Mouse (Mus musculus) midbrain, embryonic 16.5 days (tissue): Measurements from ENCODE around the gene Zfp280b. TPM values are rescaled to one million over a fixed set of nuclear protein-coding genes. Genes with fewer than 3 reads are reported as not detected.
"Not testable (repeated sequence)": the region's sequence is repeated elsewhere in the genome, so short reads cannot be mapped to it uniquely, and the experiment has no call there.

ENCODE experiments used
- ATAC-seq: fragments of 200-750 bp; cut with Nextera tagmentation; 2 replicates; pipeline ENCODE4 v1.8.0; 2017; ENCODE audit warnings: moderate TSS enrichment
- H3K27ac ChIP-seq: fragments of 300-500 bp; sonication (generic); 2 replicates; pipeline ENCODE4 v1.5.1; 2014; ENCODE audit warnings: mild to moderate bottlenecking, low read length, mixed read lengths
- H3K27me3 ChIP-seq: fragments of 300-500 bp; sonication (generic); 2 replicates; pipeline ENCODE4 v1.6.1; 2014; ENCODE audit warnings: low read depth, low read length, mixed read lengths; ENCODE audit not compliant: control insufficient read depth, insufficient read depth
- H3K36me3 ChIP-seq: fragments of 300-500 bp; sonication (generic); 2 replicates; pipeline ENCODE4 v1.6.1; 2014; ENCODE audit warnings: mild to moderate bottlenecking, low read length, moderate library complexity, mixed read lengths; ENCODE audit not compliant: control insufficient read depth, insufficient read depth
- H3K4me1 ChIP-seq: fragments of 300-500 bp; sonication (generic); 2 replicates; pipeline ENCODE4 v1.6.1; 2014; ENCODE audit warnings: mild to moderate bottlenecking, low read length, mixed read lengths; ENCODE audit not compliant: control insufficient read depth, insufficient read depth
- H3K4me2 ChIP-seq: fragments of 300-500 bp; sonication (generic); 2 replicates; pipeline ENCODE4 v1.6.1; 2014; ENCODE audit warnings: mild to moderate bottlenecking, low read length, mixed read lengths
- H3K4me3 ChIP-seq: fragments of 300-500 bp; sonication (generic); 2 replicates; pipeline ENCODE4 v1.5.1; 2014; ENCODE audit warnings: low read depth, mild to moderate bottlenecking, low read length, moderate library complexity, mixed read lengths
- H3K9ac ChIP-seq: fragments of 300-500 bp; sonication (generic); 2 replicates; pipeline ENCODE4 v1.6.1; 2014; ENCODE audit warnings: low read depth, low read length, mixed read lengths
- H3K9me3 ChIP-seq: fragments of 300-500 bp; sonication (generic); replicated peaks from 2 replicates; pipeline ENCODE4 v1.6.1; 2014; ENCODE audit warnings: mild to moderate bottlenecking, low read length, mixed read lengths; ENCODE audit not compliant: control insufficient read depth, poor library complexity, severe bottlenecking
- WGBS: fragments of 180-500 bp; shearing (Covaris S2); extraction: QIAGEN DNeasy Blood & Tissue Kit; methylation state at CpG from one replicate; pipeline ENCODE4 v1.1.7; 2014; 5-methylcytosine and 5-hydroxymethylcytosine counted together
- polyA plus RNA-seq: library from polyadenylated mRNA; unstranded; fragments of >200 nt; fragmentation: Nextera tagmentation; extraction: Ambion mirVana; gene quantifications from 2 replicates; pipeline ENCODE4 v1.2.1, GENCODE M21; 2015

Zfp280b gene
- polyA plus RNA-seq, 1 experiment from 2014 or later: 11.9 TPM

DNA sequence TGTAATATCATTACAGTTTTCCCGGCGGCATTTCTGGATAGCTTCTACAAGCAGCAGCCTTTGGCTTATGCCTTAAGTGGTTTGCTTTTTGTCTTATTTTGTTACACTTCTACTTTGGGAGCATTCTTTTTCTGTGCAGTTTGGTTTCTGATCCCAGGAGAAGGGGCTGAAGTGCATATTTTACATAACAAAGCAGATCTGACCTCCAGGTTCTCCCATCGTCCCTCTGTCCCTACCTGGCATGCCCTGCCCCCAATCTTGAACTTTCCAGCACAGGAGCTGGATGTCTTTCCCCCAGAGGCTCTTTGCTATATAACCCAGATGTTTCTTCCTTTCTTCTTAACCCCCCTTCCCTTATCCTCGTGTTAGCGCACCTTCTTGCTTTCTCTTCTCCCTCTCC lies 12.9 kb downstream of the Zfp280b start:
- H3K4me1 ChIP-seq: no peaks in the 10 kb centered on the region
- H3K36me3 ChIP-seq: peaks cover 4% of the 10 kb centered on the region
- ATAC-seq: no peak
- no peak overlapping the region for H3K9ac ChIP-seq
- H3K9me3 ChIP-seq: no peaks in the 10 kb centered on the region
- no peak overlapping the region for H3K4me2 ChIP-seq
- no peak overlapping the region for H3K4me3 ChIP-seq
- H3K27ac ChIP-seq: no peak overlapping the region
- 43% methylated on average over 5 of the region's 5 CpGs for WGBS
- no peaks in the 10 kb centered on the region for H3K27me3 ChIP-seq

DNA sequence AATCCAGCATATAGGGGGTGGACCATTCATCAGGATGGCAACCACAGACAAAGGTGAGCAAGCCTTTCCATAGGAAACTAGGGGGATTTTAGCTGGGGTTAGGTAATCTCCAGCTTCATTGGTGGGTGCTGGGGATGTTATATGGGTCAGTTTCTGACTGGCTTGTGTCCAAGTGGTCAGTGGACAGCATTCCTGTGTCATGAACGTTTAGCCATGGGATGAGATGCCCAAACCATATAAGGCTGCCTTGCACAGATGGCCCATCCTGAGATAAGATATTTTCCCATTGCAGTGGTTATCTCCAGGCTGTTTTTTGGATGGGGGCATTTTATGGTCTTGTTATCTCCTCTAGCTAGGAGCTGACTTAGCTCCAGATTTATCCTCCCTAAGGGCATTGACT lies 14.3 kb downstream of the Zfp280b start:
- Histone ChIP-seq H3K27ac (no peak overlapping the region), H3K4me3 (no peak overlapping the region), H3K9ac (no peak overlapping the region), H3K36me3 (no peaks in the 10 kb centered on the region), H3K9me3 (no peaks in the 10 kb centered on the region), H3K4me2 (no peak overlapping the region), H3K27me3 (no peaks in the 10 kb centered on the region), H3K4me1 (no peaks in the 10 kb centered on the region)
- ATAC-seq: no peak
- 68% methylated on average over 1 of the region's 1 CpGs for WGBS

DNA sequence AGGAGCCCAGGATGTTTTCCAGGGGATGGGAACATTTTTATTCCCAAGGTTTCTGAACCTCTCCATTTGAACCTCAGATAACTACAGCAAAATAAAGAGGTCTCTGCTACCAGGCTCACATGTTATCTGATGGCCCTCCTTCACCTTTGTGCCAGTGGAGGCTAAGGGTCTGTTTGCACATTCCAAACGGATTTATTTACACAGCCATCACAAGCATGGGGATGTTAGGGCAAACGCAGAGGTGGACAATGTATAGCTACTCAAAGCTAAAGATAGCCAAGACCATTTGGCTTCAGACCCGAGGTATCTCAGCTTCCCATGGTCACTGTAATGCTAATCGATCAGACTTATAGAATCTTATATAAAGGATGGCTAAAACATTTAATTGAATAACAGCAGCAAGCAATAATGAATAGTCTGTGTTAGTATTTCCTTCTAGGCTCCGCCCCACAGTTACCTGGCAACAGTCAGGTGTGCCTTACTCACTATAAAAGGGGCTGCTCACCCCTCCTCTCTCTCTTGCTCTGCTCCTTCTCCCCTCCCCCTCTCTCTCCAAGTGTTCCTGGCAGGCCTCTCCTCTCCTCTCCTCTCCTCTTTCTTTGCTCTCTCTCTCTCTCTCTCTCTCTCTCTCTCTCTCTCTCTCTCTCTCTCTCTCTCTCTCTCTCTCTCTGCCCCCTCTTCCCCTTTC lies 14.9 kb downstream of the Zfp280b start:
- H3K4me1 ChIP-seq: no peaks in the 10 kb centered on the region
- H3K27ac ChIP-seq: no peak overlapping the region
- ATAC-seq: no peak
- no peaks in the 10 kb centered on the region for H3K27me3 ChIP-seq
- no peak overlapping the region for H3K4me3 ChIP-seq
- WGBS: 51% methylated on average over 5 of the region's 5 CpGs
- no peaks in the 10 kb centered on the region for H3K9me3 ChIP-seq
- H3K36me3 ChIP-seq: no peaks in the 10 kb centered on the region
- no peak overlapping the region for H3K9ac ChIP-seq
- no peak overlapping the region for H3K4me2 ChIP-seq

DNA sequence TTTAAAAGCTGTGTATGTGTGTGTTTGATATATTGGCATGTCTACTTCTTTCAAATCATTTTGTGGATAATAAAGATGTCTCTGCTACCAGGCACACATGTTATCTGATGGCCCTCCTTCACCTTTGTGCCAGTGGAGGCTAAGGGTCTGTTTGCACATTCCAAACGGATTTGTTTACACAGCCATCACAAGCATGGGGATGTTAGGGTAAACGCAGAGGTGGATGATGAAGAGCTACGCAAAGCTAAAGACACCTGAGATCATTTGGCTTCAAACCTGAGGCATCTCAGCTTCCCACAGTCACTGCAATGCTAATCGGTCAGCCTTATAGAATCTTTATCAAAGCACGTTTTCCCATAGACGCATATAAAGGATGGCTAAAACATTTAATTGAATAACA lies 16.5 kb downstream of the Zfp280b start:
- Histone ChIP-seq H3K4me1 (no peaks in the 10 kb centered on the region), H3K9me3 (no peaks in the 10 kb centered on the region), H3K4me3 (no peak overlapping the region), H3K9ac (no peak overlapping the region), H3K27ac (no peak overlapping the region), H3K4me2 (no peak overlapping the region), H3K36me3 (no peaks in the 10 kb centered on the region), H3K27me3 (no peaks in the 10 kb centered on the region)
- 60% methylated on average over 6 of the region's 6 CpGs for WGBS
- ATAC-seq: no peak

DNA sequence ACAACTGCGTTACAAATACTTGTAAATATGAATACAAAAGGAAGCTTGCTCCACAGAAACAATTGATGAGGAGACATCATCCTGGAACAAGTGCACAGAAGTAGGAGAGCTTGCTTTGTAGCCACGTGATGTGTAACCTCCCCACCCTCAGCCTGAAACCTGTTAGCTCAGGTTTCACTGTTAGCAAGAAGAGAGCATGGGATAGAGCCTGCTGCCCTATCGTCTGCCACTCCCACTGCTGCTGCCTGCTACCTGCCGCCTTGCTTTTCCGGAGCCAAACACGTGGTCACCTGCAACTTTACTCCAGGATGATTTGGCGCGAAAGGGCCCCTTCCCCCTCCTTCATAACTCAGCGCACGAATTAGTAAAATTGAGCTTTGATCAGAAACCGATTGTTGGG lies 19.4 kb downstream of the Zfp280b start:
- H3K36me3 ChIP-seq: no peaks in the 10 kb centered on the region
- H3K4me3 ChIP-seq: no peak overlapping the region
- H3K4me1 ChIP-seq: no peaks in the 10 kb centered on the region
- no peaks in the 10 kb centered on the region for H3K9me3 ChIP-seq
- 87% methylated on average over 11 of the region's 11 CpGs for WGBS
- H3K27me3 ChIP-seq: no peaks in the 10 kb centered on the region
- H3K4me2 ChIP-seq: no peak overlapping the region
- no peak for ATAC-seq
- no peak overlapping the region for H3K9ac ChIP-seq
- H3K27ac ChIP-seq: no peak overlapping the region

DNA sequence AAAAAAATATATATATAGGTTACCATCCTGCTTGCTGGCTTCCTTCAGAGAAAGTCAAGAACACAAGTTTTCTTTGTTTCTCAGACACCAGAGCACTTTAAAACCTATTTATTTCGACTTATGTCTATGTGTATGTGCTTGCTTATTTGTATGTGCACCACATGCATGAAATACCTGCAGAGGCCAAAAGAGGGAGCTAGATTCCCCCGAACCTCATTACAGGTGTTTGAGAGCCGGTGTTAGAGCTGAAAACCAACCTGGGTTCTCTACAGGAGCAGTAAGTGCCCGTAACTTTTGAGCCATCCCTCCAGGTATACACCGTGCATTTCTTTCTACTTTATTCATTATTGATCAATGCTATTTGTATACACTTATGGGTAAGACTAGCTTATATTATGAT lies 30.0 kb downstream of the Zfp280b start:
- Histone ChIP-seq H3K27ac (no peak overlapping the region), H3K4me2 (no peak overlapping the region), H3K9me3 (no peaks in the 10 kb centered on the region), H3K4me3 (no peak overlapping the region), H3K9ac (no peak overlapping the region), H3K36me3 (no peaks in the 10 kb centered on the region), H3K4me1 (no peaks in the 10 kb centered on the region), H3K27me3 (no peaks in the 10 kb centered on the region)
- 95% methylated on average over 5 of the region's 5 CpGs for WGBS
- no peak for ATAC-seq

DNA sequence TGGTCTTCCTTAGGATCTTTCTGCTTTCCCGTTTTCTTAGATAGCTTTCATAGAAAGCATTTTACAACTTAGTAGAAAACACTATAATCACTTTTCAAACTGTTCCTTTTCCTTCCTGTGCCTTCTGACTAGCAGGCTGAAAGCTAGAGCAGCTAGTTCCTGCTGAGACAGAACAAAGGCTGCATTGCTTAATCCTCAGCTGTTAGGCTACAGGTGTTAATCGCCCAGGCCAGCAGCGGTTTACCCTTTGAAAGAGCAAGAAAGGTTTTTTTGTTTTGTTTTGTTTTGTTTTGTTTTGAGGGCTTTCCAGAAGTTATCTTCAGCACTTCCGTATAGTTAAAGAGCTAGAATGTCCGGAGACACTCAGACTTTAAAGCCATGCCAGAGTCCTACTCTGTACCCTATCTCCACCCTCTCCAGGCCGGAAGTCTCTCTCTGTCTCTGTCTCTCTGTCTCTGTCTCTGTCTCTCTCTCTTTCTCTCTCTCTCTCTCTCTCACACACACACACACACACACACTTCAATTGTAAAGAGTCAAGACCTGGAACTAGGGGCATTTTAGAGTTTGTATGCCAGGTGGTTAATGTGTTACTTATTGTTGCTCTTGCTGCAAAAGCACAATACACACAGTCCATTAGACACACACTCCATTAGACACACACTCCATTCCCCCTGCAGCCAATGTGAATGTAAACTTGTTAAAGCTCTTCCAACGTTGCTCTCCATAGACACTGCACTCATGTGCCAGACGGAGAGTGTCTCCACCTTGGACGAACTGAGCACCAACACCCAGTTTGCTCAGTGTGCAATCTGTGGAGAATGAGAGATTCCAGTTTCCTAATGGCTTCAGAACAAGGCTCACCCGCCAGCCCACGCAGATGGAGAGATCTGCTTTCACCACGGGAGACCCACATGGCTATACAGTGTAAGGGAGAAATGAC lies 35.5 kb downstream of the Zfp280b start:
- Histone ChIP-seq H3K4me2 (no peak overlapping the region), H3K27me3 (no peaks in the 10 kb centered on the region), H3K4me1 (no peaks in the 10 kb centered on the region), H3K4me3 (no peak overlapping the region), H3K27ac (no peak overlapping the region), H3K36me3 (no peaks in the 10 kb centered on the region), H3K9ac (no peak overlapping the region), H3K9me3 (no peaks in the 10 kb centered on the region)
- 29% methylated on average over 12 of the region's 12 CpGs for WGBS
- no peak for ATAC-seq

DNA sequence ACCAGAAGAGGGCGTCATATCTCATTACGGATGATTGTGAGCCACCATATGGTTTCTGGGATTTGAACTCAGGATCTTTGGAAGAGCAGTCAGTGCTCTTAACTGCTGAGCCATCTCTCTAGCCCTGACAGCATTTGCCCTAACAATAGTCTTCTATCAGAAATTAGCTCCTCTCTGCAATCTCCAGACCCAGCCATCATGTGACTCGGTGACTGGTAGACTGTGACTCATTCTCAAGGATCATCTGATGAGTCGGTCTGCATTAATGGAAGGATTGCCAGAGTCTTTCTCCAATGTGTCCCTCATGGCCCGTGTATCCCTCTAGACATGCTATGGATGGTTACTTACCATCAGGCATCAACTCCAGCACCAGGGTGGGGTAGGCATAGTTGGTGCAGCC lies 39.6 kb downstream of the Zfp280b start:
- H3K9ac ChIP-seq, H3K9me3 ChIP-seq, H3K4me3 ChIP-seq, H3K27ac ChIP-seq, ATAC-seq, H3K27me3 ChIP-seq, H3K36me3 ChIP-seq, H3K4me1 ChIP-seq, H3K4me2 ChIP-seq: not testable (repeated sequence)
- WGBS: 96% methylated on average over 5 of the region's 5 CpGs

DNA sequence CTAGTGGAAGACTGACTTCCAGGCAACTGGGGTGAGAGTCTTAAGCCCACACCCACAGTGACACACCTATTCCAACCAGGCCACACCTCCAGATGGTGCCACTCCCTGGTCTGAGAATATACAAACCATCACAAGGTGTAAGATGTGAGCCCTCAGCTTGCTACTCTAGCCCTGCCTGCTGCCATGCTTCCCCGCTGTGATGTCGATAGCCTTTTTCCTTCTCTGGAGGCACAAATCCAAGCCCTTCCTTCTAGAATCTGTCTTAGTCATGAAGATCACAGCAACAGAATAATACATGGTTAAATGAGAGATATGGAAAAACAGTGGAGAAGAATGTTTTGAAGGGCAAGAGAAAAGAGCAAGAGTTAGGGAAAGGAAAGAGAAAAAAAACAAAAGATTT lies 44.6 kb downstream of the Zfp280b start:
- not testable (repeated sequence) for H3K36me3 ChIP-seq, H3K27ac ChIP-seq, H3K4me2 ChIP-seq, H3K9ac ChIP-seq, H3K27me3 ChIP-seq, H3K9me3 ChIP-seq, H3K4me3 ChIP-seq, H3K4me1 ChIP-seq, ATAC-seq
- WGBS: 91% methylated on average over 2 of the region's 2 CpGs
